Mouse (Mus musculus) embryonic facial prominence, embryonic 15.5 days (tissue): Measurements from ENCODE around the gene Rgs6. TPM values are rescaled to one million over a fixed set of nuclear protein-coding genes. Genes with fewer than 3 reads are reported as not detected.

Experiments
- ATAC-seq: fragments of 200-750 bp; cut with Nextera tagmentation; 2 replicates; pipeline ENCODE4 v1.8.0; 2017; ENCODE audit warnings: low read depth, moderate TSS enrichment; ENCODE audit not compliant: insufficient number of reproducible peaks, low FRiP score, low TSS enrichment
- H3K27ac ChIP-seq: fragments of 300-500 bp; sonication (generic); replicated peaks from 2 replicates; pipeline ENCODE4 v1.5.1; 2015; ENCODE audit warnings: mild to moderate bottlenecking, inconsistent platforms
- H3K27me3 ChIP-seq: fragments of 300-500 bp; sonication (generic); 2 replicates; pipeline ENCODE4 v1.6.1; 2015; ENCODE audit warnings: inconsistent platforms
- H3K36me3 ChIP-seq: fragments of 300-500 bp; sonication (generic); 2 replicates; pipeline ENCODE4 v1.6.1; 2015; ENCODE audit warnings: mild to moderate bottlenecking, inconsistent platforms
- H3K4me1 ChIP-seq: fragments of 300-500 bp; sonication (generic); 2 replicates; pipeline ENCODE4 v1.6.1; 2015; ENCODE audit warnings: inconsistent platforms
- H3K4me2 ChIP-seq: fragments of 300-500 bp; sonication (generic); replicated peaks from 2 replicates; pipeline ENCODE4 v1.6.1; 2015; ENCODE audit warnings: mild to moderate bottlenecking, inconsistent platforms
- H3K4me3 ChIP-seq: fragments of 300-500 bp; sonication (generic); replicated peaks from 2 replicates; pipeline ENCODE4 v1.5.1; 2015; ENCODE audit warnings: mild to moderate bottlenecking, inconsistent platforms
- H3K9ac ChIP-seq: fragments of 300-500 bp; sonication (generic); 2 replicates; pipeline ENCODE4 v1.6.1; 2015; ENCODE audit warnings: inconsistent platforms
- H3K9me3 ChIP-seq: fragments of 300-500 bp; sonication (generic); replicated peaks from 2 replicates; pipeline ENCODE4 v1.6.1; 2016; ENCODE audit warnings: inconsistent platforms
- WGBS: fragments of 180-500 bp; shearing (Covaris S2); methylation state at CpG from one replicate; pipeline ENCODE4 v1.1.7; 2015; 5-methylcytosine and 5-hydroxymethylcytosine counted together
- polyA plus RNA-seq: library from polyadenylated mRNA; unstranded; fragments of >200 nt; fragmentation: Nextera tagmentation; extraction: Ambion mirVana; gene quantifications from 2 replicates; pipeline ENCODE4 v1.2.1, GENCODE M21; 2015

The Rgs6 gene
- polyA plus RNA-seq, result 4.5 and 5.3 TPM in 2 replicates

- H3K4me1 ChIP-seq, result no peaks in the 10 kb centered on the region
- no peak within 1 kb of the TSS for H3K27ac ChIP-seq
- no peak within 1 kb of the TSS for H3K4me2 ChIP-seq
- no peaks in the 10 kb centered on the region for H3K27me3 ChIP-seq
- H3K9ac ChIP-seq, result no peak within 1 kb of the TSS
- no peaks in the 10 kb centered on the region for H3K9me3 ChIP-seq
- 86% methylated on average over 2 of the region's 2 CpGs for WGBS
- no peaks in the 10 kb centered on the region for H3K36me3 ChIP-seq
- H3K4me3 ChIP-seq, result no peak within 1 kb of the TSS
- ATAC-seq, result no peak
These were observed at the start of gene Rgs6 for GRCm38 (mm10) chr12:82588017-82588416. Gene Rgs6 (plus strand): TSS chr12:82588292.

DNA sequence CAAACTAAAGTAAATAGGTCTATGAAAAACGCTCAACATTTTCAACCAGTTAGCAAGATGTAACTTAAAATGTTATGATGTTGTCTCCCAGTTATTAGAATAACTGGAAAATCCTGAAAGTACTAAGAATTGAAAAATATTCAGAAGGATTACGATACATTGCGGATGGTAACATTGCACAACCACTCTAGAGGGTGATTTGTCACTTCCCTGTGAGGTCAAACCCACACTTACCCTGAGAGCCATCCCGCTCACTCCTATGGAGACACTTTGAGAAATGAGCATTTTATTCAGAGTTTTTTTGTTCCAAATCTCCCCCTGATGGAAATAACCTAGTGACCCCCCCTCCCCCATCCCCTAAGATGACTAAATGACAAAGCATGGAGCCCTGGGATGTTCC, 41.0 kb upstream of the Rgs6 start:
- Histone ChIP-seq H3K9me3 (no peaks in the 10 kb centered on the region), H3K27me3 (no peaks in the 10 kb centered on the region), H3K4me2 (no peak overlapping the region), H3K27ac (no peak overlapping the region), H3K36me3 (no peaks in the 10 kb centered on the region), H3K4me1 (no peaks in the 10 kb centered on the region), H3K4me3 (no peak overlapping the region), H3K9ac (no peak overlapping the region)
- 90% methylated on average over 4 of the region's 4 CpGs for WGBS
- ATAC-seq, result no peak

GRCm38 (mm10) chr12:82549228-82549627, 38.9 kb upstream of the Rgs6 start:
- Histone ChIP-seq H3K27me3 (no peaks in the 10 kb centered on the region), H3K27ac (no peak overlapping the region), H3K36me3 (no peaks in the 10 kb centered on the region), H3K9ac (no peak overlapping the region), H3K9me3 (no peaks in the 10 kb centered on the region), H3K4me2 (no peak overlapping the region), H3K4me1 (no peaks in the 10 kb centered on the region), H3K4me3 (no peak overlapping the region)
- no peak for ATAC-seq
- WGBS, result 83% methylated on average over 6 of the region's 6 CpGs

- H3K9me3 ChIP-seq, result no peaks in the 10 kb centered on the region
- H3K4me1 ChIP-seq, result no peaks in the 10 kb centered on the region
- no peak overlapping the region for H3K27ac ChIP-seq
- 85% methylated on average over 7 of the region's 7 CpGs for WGBS
- H3K9ac ChIP-seq, result no peak overlapping the region
- no peak for ATAC-seq
- H3K27me3 ChIP-seq, result no peaks in the 10 kb centered on the region
- no peak overlapping the region for H3K4me2 ChIP-seq
- H3K36me3 ChIP-seq, result no peaks in the 10 kb centered on the region
- H3K4me3 ChIP-seq, result no peak overlapping the region
These were observed 38.0 kb upstream of the Rgs6 start for GRCm38 (mm10) chr12:82550076-82550475.

- ATAC-seq, result no peak
- no peak overlapping the region for H3K4me3 ChIP-seq
These were observed 35.7 kb upstream of the Rgs6 start for GRCm38 (mm10) chr12:82552376-82552775.

DNA sequence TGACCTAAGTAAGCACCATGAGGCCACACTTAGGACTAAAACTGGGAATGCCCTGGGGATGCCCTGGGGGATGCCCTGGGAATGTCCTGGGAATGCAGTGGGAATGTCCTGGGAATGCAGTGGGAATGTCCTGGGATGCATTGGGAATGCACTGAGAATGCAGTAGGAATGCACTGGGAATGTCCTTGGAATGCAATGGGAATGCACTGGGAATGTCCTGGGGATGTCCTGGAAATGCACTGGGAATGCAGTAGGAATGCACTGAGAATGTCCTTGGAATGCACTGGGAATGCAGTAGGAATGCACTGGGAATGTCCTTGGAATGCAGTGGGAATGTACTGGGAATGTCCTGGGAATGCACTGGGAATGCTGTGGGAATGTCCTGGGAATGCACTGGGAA, 25.2 kb upstream of the Rgs6 start:
- H3K4me3 ChIP-seq, result no peak overlapping the region
- no peak overlapping the region for H3K27ac ChIP-seq
- H3K27me3 ChIP-seq, result no peaks in the 10 kb centered on the region
- H3K9me3 ChIP-seq, result no peaks in the 10 kb centered on the region
- H3K4me1 ChIP-seq, result no peaks in the 10 kb centered on the region
- H3K4me2 ChIP-seq, result no peak overlapping the region
- no peak overlapping the region for H3K9ac ChIP-seq
- no peaks in the 10 kb centered on the region for H3K36me3 ChIP-seq
- no peak for ATAC-seq

More at GRCm38 (mm10) chr12:82552376-82552775, 35.7 kb upstream of the Rgs6 start:
- no peaks in the 10 kb centered on the region for H3K27me3 ChIP-seq
- H3K27ac ChIP-seq, result no peak overlapping the region
- H3K9me3 ChIP-seq, result no peaks in the 10 kb centered on the region
- no peak overlapping the region for H3K4me2 ChIP-seq
- WGBS, result 86% methylated on average over 5 of the region's 5 CpGs
- no peak overlapping the region for H3K9ac ChIP-seq
- H3K36me3 ChIP-seq, result no peaks in the 10 kb centered on the region
- H3K4me1 ChIP-seq, result no peaks in the 10 kb centered on the region

- Histone ChIP-seq H3K9ac (no peak overlapping the region), H3K27ac (no peak overlapping the region), H3K27me3 (no peaks in the 10 kb centered on the region), H3K9me3 (no peaks in the 10 kb centered on the region), H3K4me2 (no peak overlapping the region), H3K4me3 (no peak overlapping the region), H3K36me3 (no peaks in the 10 kb centered on the region), H3K4me1 (no peaks in the 10 kb centered on the region)
- WGBS, result 96% methylated on average over 1 of the region's 1 CpGs
- no peak for ATAC-seq
These were observed 19.7 kb upstream of the Rgs6 start for GRCm38 (mm10) chr12:82568370-82568769.

- no peaks in the 10 kb centered on the region for H3K27me3 ChIP-seq
- H3K9ac ChIP-seq, result no peak overlapping the region
- H3K36me3 ChIP-seq, result no peaks in the 10 kb centered on the region
- no peaks in the 10 kb centered on the region for H3K9me3 ChIP-seq
- H3K4me2 ChIP-seq, result no peak overlapping the region
- H3K4me1 ChIP-seq, result no peaks in the 10 kb centered on the region
- 43% methylated on average over 1 of the region's 1 CpGs for WGBS
- H3K4me3 ChIP-seq, result no peak overlapping the region
- ATAC-seq, result no peak
- no peak overlapping the region for H3K27ac ChIP-seq
These were observed 15.4 kb upstream of the Rgs6 start for GRCm38 (mm10) chr12:82572706-82573105.

DNA sequence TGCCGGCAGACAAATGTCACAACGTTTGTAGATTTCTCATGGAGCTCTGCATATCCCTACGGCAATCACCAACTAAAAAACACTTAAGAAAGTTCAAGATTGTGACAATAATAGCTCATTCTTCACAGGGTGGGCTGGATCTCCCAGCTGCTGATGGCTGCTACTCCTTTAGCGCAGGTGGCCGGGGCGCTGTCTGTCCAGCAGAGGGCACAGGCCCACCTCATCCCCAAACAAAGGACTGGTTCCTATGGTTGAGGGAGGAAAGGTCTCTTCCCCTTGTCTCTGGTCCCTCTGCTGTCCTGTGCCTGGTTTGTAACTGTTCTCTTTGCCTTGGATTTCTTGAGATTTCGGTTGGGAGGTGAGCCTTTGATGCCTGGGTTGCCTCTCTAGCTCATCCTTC, 1.5 kb upstream of the Rgs6 start:
- WGBS, result 55% methylated on average over 7 of the region's 7 CpGs

GRCm38 (mm10) chr12:82587348-82587895, 670 bp upstream of the Rgs6 start:
- Histone ChIP-seq H3K4me3 (no peak overlapping the region), H3K9ac (no peak overlapping the region), H3K4me1 (no peaks in the 10 kb centered on the region), H3K9me3 (no peaks in the 10 kb centered on the region), H3K27me3 (no peaks in the 10 kb centered on the region), H3K4me2 (no peak overlapping the region), H3K27ac (no peak overlapping the region), H3K36me3 (no peaks in the 10 kb centered on the region)
- 51% methylated on average over 7 of the region's 7 CpGs for WGBS
- no peak for ATAC-seq

More for the DNA sequence above, 1.5 kb upstream of the Rgs6 start:
- H3K27ac ChIP-seq, result no peak overlapping the region
- H3K36me3 ChIP-seq, result no peaks in the 10 kb centered on the region
- H3K9ac ChIP-seq, result no peak overlapping the region
- no peaks in the 10 kb centered on the region for H3K4me1 ChIP-seq
- H3K27me3 ChIP-seq, result no peaks in the 10 kb centered on the region
- H3K9me3 ChIP-seq, result no peaks in the 10 kb centered on the region
- H3K4me2 ChIP-seq, result no peak overlapping the region
- no peak for ATAC-seq
- no peak overlapping the region for H3K4me3 ChIP-seq

DNA sequence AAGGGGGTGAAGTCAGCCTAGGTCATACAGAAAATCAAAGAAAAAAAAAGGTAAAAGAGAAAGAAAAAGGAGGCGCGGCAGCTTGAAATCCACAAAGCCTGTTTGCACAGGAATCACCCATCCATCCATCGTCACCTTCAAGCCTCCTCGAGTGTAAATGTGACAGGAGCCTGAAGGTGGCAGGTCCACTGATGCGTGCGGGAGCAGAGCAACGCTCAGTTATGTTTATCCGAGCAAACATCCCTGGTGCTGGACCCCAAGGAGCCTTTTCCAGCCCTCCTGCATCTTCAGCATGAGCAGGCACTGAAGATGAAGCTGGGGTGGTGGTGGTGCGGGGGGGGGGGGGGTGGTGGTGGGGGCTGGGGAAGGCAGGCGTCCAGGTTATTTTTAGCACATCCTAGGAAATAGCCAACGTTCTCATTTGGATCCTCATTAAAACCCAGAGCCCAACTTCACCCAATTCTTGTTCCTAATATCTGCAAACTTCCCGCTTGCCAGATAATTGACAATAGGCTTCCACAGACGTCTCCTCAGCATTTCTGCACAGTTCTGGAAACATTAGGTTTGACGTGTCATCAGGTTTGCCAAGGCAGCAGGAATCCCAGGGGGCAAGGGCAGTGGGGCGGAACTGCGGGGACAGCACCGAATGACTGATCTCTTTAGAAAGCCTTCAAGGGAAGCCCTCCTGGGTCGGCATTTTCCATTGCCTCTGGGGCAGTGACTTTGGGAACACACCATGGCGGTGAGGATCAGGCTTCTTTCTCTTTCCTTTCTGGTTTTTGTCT, 946 bp downstream of the Rgs6 start:
- no peak overlapping the region for H3K4me2 ChIP-seq
- ATAC-seq, result no peak
- H3K4me3 ChIP-seq, result no peak overlapping the region
- H3K36me3 ChIP-seq, result no peaks in the 10 kb centered on the region
- H3K27me3 ChIP-seq, result no peaks in the 10 kb centered on the region
- no peak overlapping the region for H3K27ac ChIP-seq
- 31% methylated on average over 19 of the region's 19 CpGs for WGBS
- no peaks in the 10 kb centered on the region for H3K4me1 ChIP-seq
- H3K9me3 ChIP-seq, result no peaks in the 10 kb centered on the region
- H3K9ac ChIP-seq, result no peak overlapping the region

GRCm38 (mm10) chr12:82599011-82599410, 10.9 kb downstream of the Rgs6 start:
- no peak overlapping the region for H3K9ac ChIP-seq
- ATAC-seq, result no peak
- H3K4me2 ChIP-seq, result no peak overlapping the region
- H3K27ac ChIP-seq, result no peak overlapping the region
- H3K9me3 ChIP-seq, result no peaks in the 10 kb centered on the region
- 97% methylated on average over 2 of the region's 2 CpGs for WGBS
- no peaks in the 10 kb centered on the region for H3K36me3 ChIP-seq
- no peaks in the 10 kb centered on the region for H3K4me1 ChIP-seq
- no peak overlapping the region for H3K4me3 ChIP-seq
- no peaks in the 10 kb centered on the region for H3K27me3 ChIP-seq
